Mouse (Mus musculus) embryo, embryonic 10 days (tissue): ENCODE results near the gene Gbp7.
"Not testable (repeated sequence)": the region's sequence is repeated elsewhere in the genome, so short reads cannot be mapped to it uniquely, and the experiment has no call there.

ENCODE experiments used
- DNase-seq: peaks from one replicate; pipeline ENCODE4 v3.0.0-alpha.2; 2015; ENCODE audit warnings: low spot score

The Gbp7 gene

DNA sequence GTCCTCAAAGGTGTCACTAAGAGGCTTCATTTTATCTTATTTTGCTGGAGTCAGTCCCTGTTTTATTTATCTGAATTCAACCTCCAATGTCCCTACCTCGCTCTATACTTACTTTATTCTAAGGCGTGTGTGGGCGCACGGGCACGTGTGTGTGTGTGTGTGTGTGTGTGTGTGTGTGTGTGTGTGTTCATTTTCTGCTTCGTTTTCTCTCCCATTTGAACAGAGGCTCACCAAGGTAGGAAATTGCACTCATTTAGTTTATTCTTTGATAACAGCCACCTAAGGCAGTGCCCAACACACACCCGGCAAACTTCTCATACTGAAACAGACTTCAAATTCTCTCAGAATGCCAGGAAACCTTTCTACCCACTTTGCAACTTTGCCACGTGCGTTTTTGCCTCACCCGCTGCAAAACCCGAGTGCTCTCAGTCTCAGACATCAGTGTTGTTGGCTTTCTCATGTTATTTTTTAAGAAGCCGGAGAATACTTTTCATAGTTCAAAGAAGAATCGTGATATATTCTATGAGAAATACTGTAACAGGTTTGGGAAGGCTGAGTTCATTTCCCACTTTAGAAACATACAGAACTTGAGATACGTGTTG, 31.0 kb downstream of the Gbp7 start:
- no peak for DNase-seq

DNA sequence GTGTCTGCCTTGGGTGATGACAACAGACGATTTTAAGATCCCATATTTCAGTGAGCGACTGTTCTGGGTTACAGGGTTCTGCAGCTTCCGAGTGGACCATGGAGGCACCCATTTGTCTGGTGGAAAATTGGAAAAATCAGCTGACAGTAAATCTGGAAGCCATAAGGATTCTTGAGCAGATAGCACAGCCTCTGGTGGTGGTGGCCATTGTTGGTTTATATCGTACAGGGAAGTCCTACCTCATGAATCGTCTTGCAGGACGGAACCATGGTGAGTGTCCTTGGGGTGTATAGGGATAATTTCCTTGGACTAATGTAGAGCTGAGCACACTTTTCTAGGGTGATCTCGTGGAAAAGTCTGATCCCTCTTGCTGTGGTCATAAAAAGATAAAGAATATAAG, 31.5 kb downstream of the Gbp7 start:
- DNase-seq = no peak

DNA sequence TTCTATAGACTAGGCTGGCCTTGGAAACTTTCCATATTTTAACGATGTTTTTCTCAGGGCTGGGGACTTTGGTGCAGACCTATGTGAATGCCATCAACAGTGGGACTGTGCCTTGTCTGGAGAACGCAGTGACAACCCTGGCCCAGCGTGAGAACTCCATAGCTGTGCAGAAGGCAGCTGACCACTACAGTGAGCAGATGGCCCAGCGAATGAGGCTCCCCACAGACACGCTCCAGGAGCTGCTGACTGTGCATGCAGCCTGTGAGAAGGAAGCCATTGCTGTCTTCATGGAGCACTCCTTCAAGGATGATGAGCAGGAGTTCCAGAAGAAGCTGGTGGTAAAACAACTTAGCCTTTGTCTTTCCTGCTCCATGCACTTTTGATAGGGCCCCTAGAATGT, 37.3 kb downstream of the Gbp7 start:
- not testable (repeated sequence) for DNase-seq

DNA sequence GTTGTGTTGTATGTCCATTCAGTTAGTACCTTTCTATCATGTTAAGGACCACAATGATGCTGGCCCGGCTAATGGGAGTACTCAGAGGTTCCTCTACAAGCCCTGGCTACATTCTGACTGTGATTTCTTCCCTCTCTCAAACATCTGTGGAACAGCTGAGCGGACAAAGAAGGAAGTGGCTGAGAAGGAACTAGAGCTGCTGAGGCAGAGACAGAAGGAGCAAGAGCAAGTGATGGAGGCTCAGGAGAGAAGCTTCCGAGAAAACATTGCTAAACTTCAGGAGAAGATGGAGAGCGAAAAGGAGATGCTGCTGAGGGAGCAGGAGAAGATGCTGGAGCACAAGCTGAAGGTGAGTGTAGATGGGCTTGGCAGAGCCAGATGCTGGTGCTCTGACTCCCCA, 40.6 kb downstream of the Gbp7 start:
- DNase-seq = no peak

DNA sequence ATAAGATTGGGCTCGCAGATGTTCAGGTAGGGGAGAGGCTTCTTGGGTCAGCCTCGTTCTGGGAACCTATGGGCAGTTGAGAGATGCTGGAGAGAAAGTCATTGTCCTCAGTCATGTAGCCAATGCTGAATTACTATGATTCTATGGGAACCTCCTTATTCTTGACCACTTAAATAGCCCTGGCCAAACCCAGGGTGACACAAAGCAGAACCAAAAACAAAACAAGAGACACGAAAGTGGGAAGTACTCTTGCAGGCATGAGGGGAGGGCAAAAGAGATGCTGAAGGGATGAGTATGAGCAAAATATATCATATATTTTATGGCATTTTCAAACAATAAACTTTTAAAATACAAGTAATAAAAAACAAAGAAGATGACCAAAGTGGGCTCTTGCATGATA, 47.0 kb downstream of the Gbp7 start:
- DNase-seq = no peak

DNA sequence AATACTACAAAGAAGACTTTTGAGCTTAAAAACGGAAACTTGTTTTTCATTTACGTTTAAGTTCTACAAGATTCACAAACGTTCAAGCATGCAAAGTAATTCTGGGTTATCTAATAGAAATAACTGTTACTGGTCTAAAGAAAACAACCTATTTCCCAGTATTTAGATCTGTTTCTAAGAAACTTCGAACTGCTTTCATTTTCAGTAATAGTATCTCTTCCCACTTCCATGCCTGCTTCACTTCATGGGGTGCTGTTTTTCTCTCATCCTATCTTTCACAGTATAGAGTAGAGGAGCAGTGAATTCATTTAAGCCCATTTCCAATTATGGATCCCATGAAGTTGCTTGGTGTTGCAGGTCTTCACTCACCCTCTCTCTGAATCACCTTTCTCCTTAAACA, 48.2 kb downstream of the Gbp7 start:
- DNase-seq = no peak

DNA sequence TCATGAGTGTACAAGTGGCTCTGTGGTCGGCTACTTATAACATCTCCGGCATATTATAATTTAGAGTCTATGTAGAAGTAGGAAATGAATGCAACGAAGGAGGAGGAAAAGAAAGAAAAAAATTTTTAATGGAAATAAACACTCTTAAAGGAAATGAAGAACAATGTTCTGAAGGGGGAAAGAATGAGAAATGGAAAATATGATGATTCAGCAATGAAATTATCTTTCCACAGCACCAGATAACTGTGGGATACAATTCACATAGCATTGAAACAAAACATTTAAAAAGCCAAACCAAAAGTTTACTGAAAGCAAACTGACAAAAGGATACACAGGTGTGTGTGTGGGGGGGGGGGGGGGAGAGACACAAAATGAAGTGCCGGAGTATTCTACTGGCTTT, 52.9 kb downstream of the Gbp7 start:
- no peak for DNase-seq

DNA sequence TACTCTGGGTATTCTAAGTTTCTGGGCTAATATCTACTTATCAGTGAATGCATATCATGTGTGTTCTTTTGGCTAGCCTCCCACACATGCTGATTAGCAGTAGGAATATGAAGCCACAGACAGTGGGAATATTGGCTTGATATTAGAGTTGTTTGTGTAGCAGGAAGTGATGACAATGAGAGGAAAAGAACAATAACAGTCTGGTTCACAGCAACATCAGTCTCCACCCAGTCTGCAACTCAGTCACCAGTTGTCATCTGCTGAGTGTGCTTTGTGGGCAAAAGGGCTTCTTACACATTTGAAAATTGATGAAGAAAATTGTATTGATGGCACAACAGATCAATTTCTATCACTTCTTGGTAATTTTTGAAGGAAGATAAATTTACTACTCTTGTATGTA, 57.2 kb downstream of the Gbp7 start:
- DNase-seq = no peak

DNA sequence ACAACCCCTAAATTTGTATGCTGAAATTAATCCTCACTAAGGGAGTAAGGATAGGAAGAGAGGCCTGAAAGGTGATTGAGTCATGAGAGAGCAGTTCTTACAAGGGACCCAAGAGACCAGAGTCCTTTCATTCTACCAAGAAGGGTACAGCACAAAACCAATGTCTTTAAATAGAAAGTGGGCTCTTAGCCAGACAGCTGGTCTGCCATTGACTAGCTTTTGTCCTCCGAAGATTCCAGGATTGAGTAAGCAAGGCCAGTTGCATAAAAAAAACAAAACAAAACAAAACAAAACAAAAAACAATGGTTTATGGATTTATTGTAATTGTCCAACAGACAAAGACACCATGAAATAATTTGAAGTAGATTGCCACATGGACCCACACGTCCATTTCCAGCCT, 58.7 kb downstream of the Gbp7 start:
- no peak for DNase-seq

DNA sequence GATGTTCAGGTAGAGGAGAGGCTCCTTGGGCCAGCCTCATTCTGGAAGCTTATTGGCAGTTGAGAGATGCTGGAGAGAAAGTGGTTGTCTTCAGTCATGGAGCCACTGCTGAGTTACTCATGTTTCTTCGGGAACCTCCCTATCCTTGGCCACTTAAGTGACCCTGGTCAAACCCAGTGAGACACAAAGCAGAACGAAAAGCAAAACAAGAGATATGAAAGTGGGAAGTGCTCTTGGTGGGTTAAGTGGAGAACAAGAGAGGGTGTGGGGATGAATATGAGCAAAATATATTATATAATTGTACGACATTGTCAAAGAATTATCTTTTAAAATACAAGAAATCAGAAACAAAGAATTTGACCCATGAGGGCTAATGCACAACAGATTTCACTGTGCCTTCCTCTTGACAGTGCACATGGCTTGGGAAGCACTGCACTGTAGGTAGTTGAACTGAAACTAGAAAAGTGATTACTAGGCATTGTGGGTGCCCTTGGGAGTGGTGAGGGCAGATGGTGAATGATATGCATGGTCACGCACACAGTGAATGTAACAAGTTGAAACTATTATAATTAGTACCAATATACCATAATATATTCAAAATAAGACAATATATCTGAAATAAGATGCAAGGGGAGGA, 60.4 kb downstream of the Gbp7 start:
- DNase-seq = no peak

DNA sequence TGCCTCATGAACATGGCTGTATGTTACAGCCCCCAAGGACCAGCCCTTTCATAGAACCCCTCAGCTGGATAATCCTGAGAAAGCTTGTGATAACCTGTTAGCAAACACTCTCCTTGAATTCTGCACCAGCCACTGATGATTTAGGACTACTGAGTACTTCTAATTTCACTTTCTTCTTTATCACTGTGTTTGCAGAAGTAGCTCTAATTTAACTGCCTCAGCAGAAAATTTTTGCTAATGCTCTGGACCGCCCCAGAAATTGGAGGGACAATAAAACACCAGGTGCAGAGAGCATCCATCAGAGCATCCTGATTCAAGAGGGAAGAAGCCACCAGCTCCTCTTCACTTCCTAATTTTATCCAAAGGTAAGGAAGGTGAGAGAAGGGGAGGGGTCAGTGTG, 64.4 kb downstream of the Gbp7 start, which contains the start of gene Gbp2b:
TSS of gene Gbp2b (plus strand) at position 301 of the 400 bp plus-strand sequence.
- no peak for DNase-seq

DNA sequence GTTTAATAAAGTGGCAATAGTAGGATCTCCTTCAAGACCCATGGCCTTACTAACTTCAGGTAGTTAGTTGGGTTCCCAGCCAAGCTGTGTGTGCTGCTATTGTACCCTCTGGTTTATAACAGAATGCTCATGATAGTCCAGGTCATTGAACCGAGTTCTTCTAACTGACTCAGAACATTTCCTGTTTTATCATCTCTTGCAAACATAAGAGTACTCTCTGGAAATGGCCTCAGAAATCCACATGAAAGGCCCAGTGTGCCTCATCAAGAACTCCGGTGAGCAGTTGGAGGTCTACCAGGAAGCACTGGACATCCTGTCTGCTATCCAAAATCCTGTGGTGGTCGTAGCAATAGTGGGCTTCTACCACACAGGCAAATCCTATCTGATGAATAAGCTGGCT, 67.8 kb downstream of the Gbp7 start:
- no peak for DNase-seq
